Mouse (Mus musculus): ENCODE measurements around the gene Kcnk12. TPM values are rescaled to one million over a fixed set of nuclear protein-coding genes. Genes with fewer than 3 reads are reported as not detected.

The Kcnk12 gene
- polyA plus RNA-seq, 1 experiment from 2014 or later, result 0.45 TPM

GRCm38 (mm10) chr17:87809556-87809955, 11.8 kb upstream of the Kcnk12 start:
- H3K9ac ChIP-seq (replicated peaks; ENCODE audit: low read length), result no peak overlapping the region
- WGBS, result 67% methylated on average over 2 of the region's 2 CpGs
- no peak overlapping the region for H3K4me3 ChIP-seq (ENCODE audit: low read depth, low read length)
- H3K36me3 ChIP-seq (replicated peaks; ENCODE audit: control insufficient read depth, insufficient read depth, low read depth, low read length), result no peaks in the 10 kb centered on the region
- no peak for DNase-seq (ENCODE audit: low spot score)
- no peak overlapping the region for H3K27ac ChIP-seq (replicated peaks; ENCODE audit: low read depth, low read length)
- ATAC-seq (replicated peaks; ENCODE audit: insufficient number of reproducible peaks, low FRiP score, low TSS enrichment, low read depth), result no peak
- H3K4me1 ChIP-seq (ENCODE audit: control insufficient read depth, insufficient read depth, low read length), result no peaks in the 10 kb centered on the region
- no peaks in the 10 kb centered on the region for H3K9me3 ChIP-seq (replicated peaks; ENCODE audit: control insufficient read depth, low read length)
- no peak overlapping the region for H3K4me2 ChIP-seq (ENCODE audit: low read depth, low read length)
- no peaks in the 10 kb centered on the region for H3K27me3 ChIP-seq (ENCODE audit: control insufficient read depth, insufficient read depth, low read length)

DNA sequence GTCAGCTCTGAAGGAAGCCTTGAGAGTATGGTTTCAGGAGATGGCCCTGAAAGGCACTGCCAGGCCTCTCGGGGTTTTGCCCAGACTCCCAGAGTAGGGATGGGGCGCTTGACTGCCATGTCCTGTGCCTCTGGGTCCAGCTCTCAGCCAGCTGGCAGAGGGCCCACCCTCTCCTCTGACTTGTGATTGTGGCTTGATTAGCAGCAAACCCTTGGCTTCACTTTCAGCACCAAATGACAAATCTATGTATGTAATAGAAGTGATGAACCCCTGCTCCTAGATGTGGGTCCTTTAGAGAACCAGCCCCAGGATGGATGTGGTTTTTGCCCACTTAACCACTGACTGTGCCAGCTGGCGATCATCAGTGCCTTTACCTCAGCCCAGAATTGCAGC, 2.1 kb upstream of the Kcnk12 start:
- ATAC-seq (replicated peaks; ENCODE audit: insufficient number of reproducible peaks, low FRiP score, low TSS enrichment, low read depth), result no peak
- Histone ChIP-seq H3K27me3 (ENCODE audit: control insufficient read depth, insufficient read depth, low read length) (peaks cover 50% of the 10 kb centered on the region), H3K4me2 (ENCODE audit: low read depth, low read length) (no peak overlapping the region), H3K36me3 (replicated peaks; ENCODE audit: control insufficient read depth, insufficient read depth, low read depth, low read length) (no peaks in the 10 kb centered on the region), H3K4me3 (ENCODE audit: low read depth, low read length) (no peak overlapping the region), H3K9me3 (replicated peaks; ENCODE audit: control insufficient read depth, low read length) (no peaks in the 10 kb centered on the region), H3K4me1 (ENCODE audit: control insufficient read depth, insufficient read depth, low read length) (no peaks in the 10 kb centered on the region; the same call in 1 of the 2 replicates), H3K27ac (replicated peaks; ENCODE audit: low read depth, low read length) (no peak overlapping the region), H3K9ac (replicated peaks; ENCODE audit: low read length) (no peak overlapping the region)
- no peak for DNase-seq (ENCODE audit: low spot score)
- 80% methylated on average over 3 of the region's 3 CpGs for WGBS

DNA sequence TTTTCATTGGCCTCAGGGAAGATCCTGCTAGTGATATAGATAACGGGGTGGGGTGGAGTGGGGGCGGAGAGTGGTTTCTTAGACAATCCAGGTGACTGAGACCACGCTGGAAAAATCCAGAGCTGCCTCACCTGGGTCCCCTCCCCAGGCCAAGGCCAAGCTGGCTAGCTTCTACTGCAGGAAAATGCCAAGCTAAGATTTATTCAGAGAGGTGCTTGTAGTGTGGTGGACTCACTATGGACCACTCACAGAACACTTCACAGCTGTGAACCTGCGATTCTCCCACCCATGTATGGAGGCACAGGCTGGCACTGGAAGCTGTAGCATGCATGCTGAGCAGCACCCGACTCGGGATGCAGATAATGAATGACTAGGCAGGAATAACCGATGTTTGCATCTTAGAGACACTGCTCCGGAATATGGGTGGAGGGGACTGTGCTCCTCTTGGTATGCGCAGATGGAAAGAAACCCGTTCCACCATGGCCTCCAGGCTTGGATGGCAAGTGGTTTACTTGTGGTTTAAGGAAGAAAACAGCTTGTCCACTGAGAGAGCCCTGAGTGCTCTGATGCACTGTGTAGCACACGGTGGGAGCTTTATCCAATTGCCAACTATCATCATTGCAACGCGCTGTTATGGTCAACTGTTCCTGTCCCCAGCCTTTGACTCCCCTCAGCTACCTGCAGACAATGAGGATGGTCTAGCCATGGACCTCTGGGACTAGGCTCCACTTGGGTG, 1.6 kb upstream of the Kcnk12 start:
- DNase-seq (ENCODE audit: low spot score) (no peak), ATAC-seq (replicated peaks; ENCODE audit: insufficient number of reproducible peaks, low FRiP score, low TSS enrichment, low read depth) (no peak)
- no peak overlapping the region for H3K9ac ChIP-seq (replicated peaks; ENCODE audit: low read length)
- H3K4me1 ChIP-seq (ENCODE audit: control insufficient read depth, insufficient read depth, low read length), result no peaks in the 10 kb centered on the region; the same call in 1 of the 2 replicates
- H3K36me3 ChIP-seq (replicated peaks; ENCODE audit: control insufficient read depth, insufficient read depth, low read depth, low read length), result no peaks in the 10 kb centered on the region
- no peak overlapping the region for H3K4me2 ChIP-seq (ENCODE audit: low read depth, low read length)
- no peak overlapping the region for H3K4me3 ChIP-seq (ENCODE audit: low read depth, low read length)
- no peak overlapping the region for H3K27ac ChIP-seq (replicated peaks; ENCODE audit: low read depth, low read length)
- H3K27me3 ChIP-seq (ENCODE audit: control insufficient read depth, insufficient read depth, low read length), result peaks cover 54% of the 10 kb centered on the region
- H3K9me3 ChIP-seq (replicated peaks; ENCODE audit: control insufficient read depth, low read length), result no peaks in the 10 kb centered on the region
- WGBS, result 63% methylated on average over 13 of the region's 13 CpGs

- H3K27me3 ChIP-seq (ENCODE audit: control insufficient read depth, insufficient read depth, low read length), result peaks cover 54% of the 10 kb centered on the region
- H3K27ac ChIP-seq (replicated peaks; ENCODE audit: low read depth, low read length), result no peak overlapping the region
- peak overlapping the region; percentile 39 for H3K4me3 ChIP-seq (ENCODE audit: low read depth, low read length)
- DNase-seq (ENCODE audit: low spot score) (peak; percentile 72), ATAC-seq (replicated peaks; ENCODE audit: insufficient number of reproducible peaks, low FRiP score, low TSS enrichment, low read depth) (peak; percentile 68)
- no peaks in the 10 kb centered on the region; the same call in 1 of the 2 replicates for H3K4me1 ChIP-seq (ENCODE audit: control insufficient read depth, insufficient read depth, low read length)
- H3K9me3 ChIP-seq (replicated peaks; ENCODE audit: control insufficient read depth, low read length), result no peaks in the 10 kb centered on the region
- H3K9ac ChIP-seq (replicated peaks; ENCODE audit: low read length), result no peak overlapping the region
- H3K4me2 ChIP-seq (ENCODE audit: low read depth, low read length), result peak overlapping the region; percentile 74
- WGBS, result 0% methylated on average over 39 of the region's 40 CpGs
- no peaks in the 10 kb centered on the region for H3K36me3 ChIP-seq (replicated peaks; ENCODE audit: control insufficient read depth, insufficient read depth, low read depth, low read length)
These were observed 688 bp upstream of the Kcnk12 start for GRCm38 (mm10) chr17:87798423-87798941.

DNA sequence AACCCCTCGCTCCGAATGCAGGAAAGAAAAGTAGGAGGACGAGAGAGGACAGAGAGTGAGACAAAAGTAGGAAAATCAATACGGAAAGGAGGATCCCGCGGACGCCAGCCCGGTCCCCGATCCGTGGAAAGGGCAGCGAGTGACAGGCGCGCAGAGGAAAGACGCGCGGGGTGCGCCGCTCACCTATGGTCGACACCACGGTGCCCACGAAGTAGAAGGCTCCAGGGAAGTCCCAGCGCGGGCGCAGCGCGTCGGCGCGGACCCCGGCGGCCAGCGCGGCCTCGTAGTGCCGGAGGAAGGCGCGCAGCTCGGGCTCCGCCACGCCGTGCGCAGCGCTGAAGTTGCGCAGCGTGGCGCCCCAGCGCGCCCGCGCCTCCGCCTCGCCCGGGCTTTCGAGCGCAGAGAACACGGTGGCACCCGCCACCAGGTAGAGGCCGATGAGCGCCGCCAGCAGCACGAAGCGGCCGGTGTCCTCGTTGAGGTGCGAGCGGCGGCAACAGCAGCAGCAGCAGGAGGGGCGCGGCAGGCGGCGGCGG, 845 bp downstream of the Kcnk12 start:
- H3K4me1 ChIP-seq (ENCODE audit: control insufficient read depth, insufficient read depth, low read length), result no peaks in the 10 kb centered on the region; the same call in 1 of the 2 replicates

GRCm38 (mm10) chr17:87795927-87796714, 1.7 kb downstream of the Kcnk12 start:
- Histone ChIP-seq H3K36me3 (replicated peaks; ENCODE audit: control insufficient read depth, insufficient read depth, low read depth, low read length) (no peaks in the 10 kb centered on the region), H3K27ac (replicated peaks; ENCODE audit: low read depth, low read length) (no peak overlapping the region), H3K9ac (replicated peaks; ENCODE audit: low read length) (no peak overlapping the region), H3K4me2 (ENCODE audit: low read depth, low read length) (no peak overlapping the region), H3K4me1 (ENCODE audit: control insufficient read depth, insufficient read depth, low read length) (no peaks in the 10 kb centered on the region; the same call in 1 of the 2 replicates), H3K27me3 (ENCODE audit: control insufficient read depth, insufficient read depth, low read length) (peaks cover 54% of the 10 kb centered on the region), H3K4me3 (ENCODE audit: low read depth, low read length) (no peak overlapping the region; the same call in 1 of the 2 replicates), H3K9me3 (replicated peaks; ENCODE audit: control insufficient read depth, low read length) (no peaks in the 10 kb centered on the region)
- DNase-seq (ENCODE audit: low spot score) (no peak), ATAC-seq (replicated peaks; ENCODE audit: insufficient number of reproducible peaks, low FRiP score, low TSS enrichment, low read depth) (no peak)
- 29% methylated on average over 12 of the region's 12 CpGs for WGBS

More for the DNA sequence above, 845 bp downstream of the Kcnk12 start:
- Histone ChIP-seq H3K4me3 (ENCODE audit: low read depth, low read length) (peak overlapping the region; percentile 39), H3K27ac (replicated peaks; ENCODE audit: low read depth, low read length) (no peak overlapping the region), H3K4me2 (ENCODE audit: low read depth, low read length) (peak overlapping the region; percentile 74), H3K36me3 (replicated peaks; ENCODE audit: control insufficient read depth, insufficient read depth, low read depth, low read length) (no peaks in the 10 kb centered on the region), H3K9ac (replicated peaks; ENCODE audit: low read length) (no peak overlapping the region), H3K27me3 (ENCODE audit: control insufficient read depth, insufficient read depth, low read length) (peaks cover 54% of the 10 kb centered on the region), H3K9me3 (replicated peaks; ENCODE audit: control insufficient read depth, low read length) (no peaks in the 10 kb centered on the region)
- ATAC-seq (replicated peaks; ENCODE audit: insufficient number of reproducible peaks, low FRiP score, low TSS enrichment, low read depth) (no peak), DNase-seq (ENCODE audit: low spot score) (no peak)
- WGBS, result under 1% methylated on average over 69 of the region's 72 CpGs

GRCm38 (mm10) chr17:87794801-87795200, 3.0 kb downstream of the Kcnk12 start:
- peaks cover 50% of the 10 kb centered on the region for H3K27me3 ChIP-seq (ENCODE audit: control insufficient read depth, insufficient read depth, low read length)
- no peak overlapping the region for H3K4me3 ChIP-seq (ENCODE audit: low read depth, low read length)
- H3K36me3 ChIP-seq (replicated peaks; ENCODE audit: control insufficient read depth, insufficient read depth, low read depth, low read length), result no peaks in the 10 kb centered on the region
- H3K27ac ChIP-seq (replicated peaks; ENCODE audit: low read depth, low read length), result no peak overlapping the region
- no peak overlapping the region for H3K9ac ChIP-seq (replicated peaks; ENCODE audit: low read length)
- WGBS, result 83% methylated on average over 5 of the region's 5 CpGs
- no peaks in the 10 kb centered on the region; the same call in 1 of the 2 replicates for H3K4me1 ChIP-seq (ENCODE audit: control insufficient read depth, insufficient read depth, low read length)
- no peak overlapping the region for H3K4me2 ChIP-seq (ENCODE audit: low read depth, low read length)
- ATAC-seq (replicated peaks; ENCODE audit: insufficient number of reproducible peaks, low FRiP score, low TSS enrichment, low read depth), result no peak
- H3K9me3 ChIP-seq (replicated peaks; ENCODE audit: control insufficient read depth, low read length), result no peaks in the 10 kb centered on the region
- DNase-seq (ENCODE audit: low spot score), result no peak

Measured in embryonic facial prominence, embryonic 11.5 days (tissue).